Mouse (Mus musculus): ENCODE data around the gene Twf1.

DNA sequence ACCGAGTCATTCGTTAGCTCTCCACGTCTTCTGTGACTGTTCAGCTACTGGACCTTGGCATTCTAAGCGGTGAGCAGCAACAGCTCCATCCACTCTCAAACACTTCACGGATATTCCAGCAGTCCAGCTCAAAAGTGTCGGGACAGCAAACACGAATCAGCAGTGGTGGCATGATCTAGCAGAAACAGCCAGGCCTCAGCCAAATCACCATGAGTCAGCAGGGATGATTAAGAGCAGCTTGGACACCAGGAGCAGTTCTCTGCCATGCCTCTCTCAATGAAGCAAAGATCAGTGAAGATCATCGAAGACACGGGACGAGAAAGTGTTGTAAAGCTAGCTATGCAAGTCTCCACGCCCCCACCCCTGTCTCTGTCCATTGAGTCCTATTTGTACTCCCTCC is 26.3 kb upstream of the Twf1 start:
- TF ChIP-seq CTCF (IDR thresholded peaks at IDR 0.05; ENCODE audit: low read depth) (no peak), EP300 (IDR thresholded peaks at IDR 0.05; ENCODE audit: low read depth) (no peak)

Measured in liver, embryonic 14.5 days (tissue).